In genomic region chr2:92603591-92603990, GRCm38 (mm10) we compare ENCODE assay signal across 15 mouse cellular contexts. TPM values are rescaled to one million over a fixed set of nuclear protein-coding genes. Genes with fewer than 3 reads are reported as not detected.
A peak's percentile ranks its signal among the peaks of the same experiment; 100 is the strongest.
DNase-seq lines count a peak whose midpoint lies in the region; ATAC-seq lines count a peak whose summit lies in the region.
"Had no signal": no experiment of that assay in that cellular context is flagged by ENCODE, and none has a peak within 500 bp of the region (broad histone marks: within the 10 kb centered on the region; RNA-seq: fewer than 3 reads in every experiment).

No protein-coding gene starts in this region.

- ATAC-seq in frontal cortex, adult (ENCODE audit: low TSS enrichment): no peak
- ATAC-seq: CD4-positive, CD25-positive, alpha-beta regulatory T cell, adult 4 months; forebrain, embryonic 16.5 days had no signal

- peak; percentile 46 for DNase-seq in adrenal gland, postnatal 10 days
- DNase-seq in adrenal gland, postnatal 36 days: no peak
- peak; percentile 26 to 41 for DNase-seq in kidney, adult 8-10 months
- no peak for DNase-seq in kidney, postnatal 10 days
- peak; percentile 8 for DNase-seq in MN1 (ENCODE audit: low spot score)
- DNase-seq in kidney, postnatal 14 days: peak; percentile 38
- DNase-seq in frontal cortex, postnatal 25 days (ENCODE audit: low spot score in 2 of 2): no peak
- DNase-seq: cerebellum, adult 11-12 months; cerebellum, postnatal 25 days; gastrocnemius, adult 2 months; lung, postnatal 10 days; retina, postnatal 1 day had no signal

RNA-seq across cellular contexts. Expression of gene Chst1, which starts 4.1 kb away (rescaled TPM):
- 10 to 100 TPM in 1 of 2 experiments, 1 to 10 TPM in 1; 9.6 to 13.0 TPM for total RNA-seq in adrenal gland, postnatal 10 days (2021)
- total RNA-seq in adrenal gland, postnatal 36 days (2021): 10 to 100 TPM; 10.2 to 15.1 TPM

Comparison
In these comparisons a context has a peak if more than half of its experiments do, and no peak if none do; other contexts are left out.
1. DNase-seq: peak in adrenal gland, postnatal 10 days (single experiment), kidney, adult 8-10 months (2 of 2), MN1 (single experiment) and kidney, postnatal 14 days (single experiment); none in adrenal gland, postnatal 36 days (0 of 2), kidney, postnatal 10 days (single experiment) and frontal cortex, postnatal 25 days (0 of 2).